ENCODE assay signal across 14 mouse cellular contexts in genomic region chr3:85518668-85519067, GRCm38 (mm10). TPM values are rescaled to one million over a fixed set of nuclear protein-coding genes. Genes with fewer than 3 reads are reported as not detected.
DNase-seq lines count a peak whose midpoint lies in the region; ATAC-seq lines count a peak whose summit lies in the region.
"Had no signal": no experiment of that assay in that cellular context is flagged by ENCODE, and none has a peak within 500 bp of the region (broad histone marks: within the 10 kb centered on the region; RNA-seq: fewer than 3 reads in every experiment).

No protein-coding gene starts in this region.

- H3K9me3 ChIP-seq in heart, embryonic 15.5 days (replicated peaks) = no peaks in the 10 kb centered on the region
- H3K9me3 ChIP-seq: hindbrain, embryonic 12.5 days; limb, embryonic 10.5 days; midbrain, embryonic 12.5 days had no signal

- ATAC-seq in heart, embryonic 15.5 days (replicated peaks; ENCODE audit: insufficient number of reproducible peaks, insufficient read depth, low FRiP score, low read depth) = peak; percentile 74
- ATAC-seq: Patski had no signal

- H3K4me1 ChIP-seq in heart, embryonic 15.5 days (replicated peaks) = peaks cover 33% of the 10 kb centered on the region
- H3K4me1 ChIP-seq: hindbrain, embryonic 12.5 days; midbrain, embryonic 12.5 days had no signal

- no peaks in the 10 kb centered on the region for H3K36me3 ChIP-seq in heart, embryonic 15.5 days
- H3K36me3 ChIP-seq: hindbrain, embryonic 12.5 days; limb, embryonic 10.5 days; midbrain, embryonic 12.5 days had no signal

- H3K9ac ChIP-seq in heart, embryonic 15.5 days = no peak overlapping the region
- H3K9ac ChIP-seq: hindbrain, embryonic 12.5 days; liver, embryonic 14.5 days; midbrain, embryonic 12.5 days had no signal

- no peak overlapping the region for H3K4me2 ChIP-seq in heart, embryonic 15.5 days
- H3K4me2 ChIP-seq: hindbrain, embryonic 12.5 days; midbrain, embryonic 12.5 days had no signal

- H3K27me3 ChIP-seq in heart, embryonic 15.5 days = no peaks in the 10 kb centered on the region
- H3K27me3 ChIP-seq: hindbrain, embryonic 12.5 days; midbrain, embryonic 12.5 days had no signal

- DNase-seq in adrenal gland, adult 2 months = peak; percentile 40
- no peak for DNase-seq in adrenal gland, adult 18-20 months (ENCODE audit: low spot score in 2 of 2)
- DNase-seq in brain, adult 2 months (ENCODE audit: low read depth, low spot score) = peak; percentile 82
- peak; percentile 33 to 43 for DNase-seq in cerebellum, postnatal 36 days
- no peak for DNase-seq in layer of hippocampus, postnatal 36 days
- DNase-seq in spleen, postnatal 36 days (ENCODE audit: low spot score in 2 of 2) = no peak
- no peak for DNase-seq in frontal cortex, postnatal 25 days (ENCODE audit: low spot score in 2 of 2)
- DNase-seq: kidney, adult 2 months had no signal

- no peak overlapping the region for H3K4me3 ChIP-seq in heart, embryonic 15.5 days
- H3K4me3 ChIP-seq: hindbrain, embryonic 12.5 days; limb, embryonic 10.5 days; midbrain, embryonic 12.5 days had no signal

- H3K27ac ChIP-seq in heart, embryonic 15.5 days = peak overlapping the region; percentile 89
- H3K27ac ChIP-seq: hindbrain, embryonic 12.5 days; limb, embryonic 10.5 days; liver, embryonic 14.5 days; midbrain, embryonic 12.5 days had no signal

- 44% methylated on average over 8 of the region's 8 CpGs for WGBS in heart, embryonic 15.5 days

RNA-seq across cellular contexts. Expression of gene Gatb, which starts 55.3 kb away (rescaled TPM):
- 10 to 100 TPM; 32.7 to 46.9 TPM for total RNA-seq in adrenal gland, adult 2 months (2021)
- polyA plus RNA-seq in adrenal gland, adult 2 months (2012; rRNA removed) = 4.3 and 6.8 TPM in 2 replicates
- total RNA-seq in adrenal gland, adult 18-20 months (2021) = 10 to 100 TPM; 47.1 to 52.0 TPM
- 35.3 and 37.6 TPM in 2 replicates for polyA plus RNA-seq in heart, embryonic 15.5 days (2015; fragmentation: Nextera tagmentation; extraction: Ambion mirVana)
- total RNA-seq in layer of hippocampus, postnatal 36 days (2021) = 10 to 100 TPM; 20.0 to 24.3 TPM

Comparison
In these comparisons a context has a peak if more than half of its experiments do, and no peak if none do; other contexts are left out.
1. DNase-seq: peak in adrenal gland, adult 2 months (single experiment), brain, adult 2 months (single experiment) and cerebellum, postnatal 36 days (2 of 2); none in adrenal gland, adult 18-20 months (0 of 2), layer of hippocampus, postnatal 36 days (0 of 2), spleen, postnatal 36 days (0 of 2) and frontal cortex, postnatal 25 days (0 of 2).